Mouse (Mus musculus) testis, adult 2 months (tissue): ENCODE results near the gene Bcar3.

ENCODE experiments used
- CTCF ChIP-seq: fragments of 200-500 bp; IDR thresholded peaks from 2 replicates; pipeline ENCODE4 v1.5.1; 2012; ENCODE audit warnings: low read depth, mild to moderate bottlenecking, inconsistent platforms, low read length, moderate library complexity; ENCODE audit not compliant: control insufficient read depth, insufficient read depth, insufficient replicate concordance
- POLR2A ChIP-seq: fragments of 200-500 bp; IDR thresholded peaks from 2 replicates; pipeline ENCODE4 v1.6.1; 2012; ENCODE audit warnings: low read depth, mild to moderate bottlenecking, inconsistent platforms, low read length, moderate library complexity; ENCODE audit not compliant: control insufficient read depth

DNA sequence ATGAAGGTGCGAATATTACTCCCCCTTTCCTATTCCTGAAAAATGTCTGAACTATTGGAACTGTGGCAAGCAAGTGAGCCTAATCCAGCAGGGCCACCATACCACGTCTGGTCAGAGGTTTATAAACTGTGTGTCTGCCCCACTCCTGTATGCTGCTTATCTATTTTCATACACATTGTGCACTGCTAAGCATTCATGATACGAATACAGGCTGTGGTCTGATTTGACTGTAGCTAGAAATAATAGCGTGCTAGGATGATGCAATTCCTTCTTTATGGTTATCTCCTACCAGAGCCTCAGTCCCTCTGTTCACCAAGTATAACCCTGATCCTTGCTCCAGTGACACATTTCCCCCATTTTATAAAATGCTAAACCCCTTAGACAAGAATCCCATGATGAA lies 162.2 kb downstream of the Bcar3 start:
- TF ChIP-seq CTCF = no peak
- no peak for TF ChIP-seq POLR2A
